Mouse (Mus musculus): Measurements from ENCODE around the gene Col7a1. TPM values are rescaled to one million over a fixed set of nuclear protein-coding genes. Genes with fewer than 3 reads are reported as not detected.

Gene Col7a1
- polyA plus RNA-seq, 1 experiment: 48.8 TPM

DNA sequence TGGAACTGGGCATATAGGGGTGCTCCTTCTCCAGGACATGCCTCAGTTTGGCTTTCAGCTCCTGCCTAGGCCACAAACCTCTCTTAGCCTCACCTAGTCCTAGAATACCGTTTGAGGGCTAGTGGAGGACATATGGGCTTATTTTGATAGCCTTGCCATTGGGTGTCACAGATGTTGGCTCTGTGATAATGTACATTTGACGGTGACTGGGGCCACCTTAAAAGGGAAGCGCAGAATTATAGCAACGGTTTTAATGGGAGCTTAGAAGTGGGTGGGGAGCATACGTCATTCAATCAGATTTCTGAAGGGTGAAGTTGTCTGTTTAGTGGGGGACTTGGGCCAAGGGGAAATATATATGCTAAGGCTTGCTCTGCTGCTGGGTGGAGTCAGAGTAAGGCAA, 7.8 kb upstream of the Col7a1 start:
- peaks cover 14% of the 10 kb centered on the region for H3K4me1 ChIP-seq (ENCODE audit: control insufficient read depth, insufficient read depth, low read length)
- no peak overlapping the region for H3K27ac ChIP-seq (ENCODE audit: insufficient read depth, low read length)
- no peak for TF ChIP-seq POLR2A (IDR thresholded peaks at IDR 0.05; ENCODE audit: low read depth, low read length)
- no peak for TF ChIP-seq CTCF (IDR thresholded peaks at IDR 0.05; ENCODE audit: borderline replicate concordance, insufficient read depth, low read length)
- no peak overlapping the region for H3K4me3 ChIP-seq (ENCODE audit: insufficient read depth, low read length)

DNA sequence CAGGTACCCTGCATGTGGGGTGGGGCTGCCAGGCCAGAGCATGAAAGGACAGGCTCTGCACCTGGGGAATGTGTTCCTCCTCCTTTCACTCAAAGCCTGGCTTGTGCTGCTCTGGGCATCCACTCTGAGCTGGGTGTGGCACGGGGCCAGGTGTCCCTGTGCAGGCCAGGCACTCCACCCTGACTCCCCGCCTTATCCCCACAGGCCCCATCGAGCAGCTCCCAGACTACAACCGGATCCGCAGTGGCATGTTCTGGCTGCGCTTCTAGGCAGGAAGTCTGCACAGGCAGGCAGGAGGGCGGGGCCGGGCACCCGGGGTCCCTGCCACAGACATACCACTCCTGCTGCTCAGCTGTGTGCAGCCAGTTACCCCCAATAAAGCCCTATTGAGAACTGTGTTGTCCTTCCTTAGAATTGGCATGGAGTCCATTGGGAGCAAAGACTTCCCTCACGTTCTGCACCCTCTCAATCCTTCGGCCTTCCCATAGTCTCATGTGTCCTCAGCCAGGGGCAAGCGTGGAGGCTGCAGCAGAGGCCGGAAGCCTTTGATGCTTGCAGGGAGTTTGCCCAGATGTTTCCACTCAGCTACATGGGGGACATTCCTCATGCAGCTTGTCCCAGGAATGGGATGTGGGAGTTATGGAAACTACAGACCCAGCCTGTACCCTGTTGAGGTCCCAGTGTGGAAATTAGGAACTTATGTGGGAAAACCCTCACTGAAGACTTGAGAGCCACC, 4.0 kb upstream of the Col7a1 start:
- Histone ChIP-seq H3K27ac (ENCODE audit: insufficient read depth, low read length) (peak overlapping the region; percentile 95), H3K4me3 (ENCODE audit: insufficient read depth, low read length) (no peak overlapping the region), H3K4me1 (ENCODE audit: control insufficient read depth, insufficient read depth, low read length) (peaks cover 24% of the 10 kb centered on the region)
- TF ChIP-seq CTCF (IDR thresholded peaks at IDR 0.05; ENCODE audit: borderline replicate concordance, insufficient read depth, low read length): no peak
- no peak for TF ChIP-seq POLR2A (IDR thresholded peaks at IDR 0.05; ENCODE audit: low read depth, low read length)

DNA sequence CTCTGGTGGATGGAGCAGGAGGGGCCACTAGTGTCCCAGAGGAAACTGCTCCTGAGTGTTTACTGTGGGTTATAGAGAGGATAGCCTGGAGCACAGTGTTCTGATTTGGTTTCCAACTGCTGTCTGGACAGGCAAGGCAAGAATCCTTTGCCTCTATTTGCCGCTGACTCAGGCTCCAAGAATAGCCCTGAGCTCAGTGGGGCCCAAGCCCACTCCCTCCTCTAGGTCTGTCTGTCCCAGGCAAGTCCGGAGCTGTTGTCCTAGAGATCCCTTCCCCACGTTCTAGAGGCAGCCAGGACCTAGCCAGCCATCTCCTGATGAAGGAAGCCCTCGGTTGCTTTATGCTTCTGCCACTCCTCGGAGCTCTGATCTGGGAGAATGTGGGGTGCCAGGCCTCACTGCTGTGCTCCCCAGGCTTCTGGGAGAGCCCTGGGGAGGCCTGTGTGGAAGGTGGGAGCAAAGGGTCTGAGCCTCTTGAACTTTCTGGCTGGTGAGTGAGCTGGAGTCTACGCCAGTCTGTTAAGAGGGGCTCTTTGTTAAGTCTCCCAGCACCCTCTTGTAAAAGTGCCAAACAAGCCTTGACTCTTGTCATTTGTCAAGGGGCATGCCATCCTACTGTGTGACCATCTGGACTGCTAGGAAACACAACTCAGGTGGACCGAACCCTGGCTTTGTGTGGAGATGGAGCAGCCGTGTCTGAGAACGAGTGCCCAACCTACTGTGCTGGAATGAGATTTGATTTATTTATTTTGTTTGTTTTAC, 3.2 kb upstream of the Col7a1 start:
- H3K27ac ChIP-seq (ENCODE audit: insufficient read depth, low read length): peak overlapping the region; percentile 95
- H3K4me1 ChIP-seq (ENCODE audit: control insufficient read depth, insufficient read depth, low read length): peaks cover 24% of the 10 kb centered on the region
- no peak overlapping the region for H3K4me3 ChIP-seq (ENCODE audit: insufficient read depth, low read length)
- TF ChIP-seq POLR2A (IDR thresholded peaks at IDR 0.05; ENCODE audit: low read depth, low read length) (no peak), CTCF (IDR thresholded peaks at IDR 0.05; ENCODE audit: borderline replicate concordance, insufficient read depth, low read length) (no peak)

DNA sequence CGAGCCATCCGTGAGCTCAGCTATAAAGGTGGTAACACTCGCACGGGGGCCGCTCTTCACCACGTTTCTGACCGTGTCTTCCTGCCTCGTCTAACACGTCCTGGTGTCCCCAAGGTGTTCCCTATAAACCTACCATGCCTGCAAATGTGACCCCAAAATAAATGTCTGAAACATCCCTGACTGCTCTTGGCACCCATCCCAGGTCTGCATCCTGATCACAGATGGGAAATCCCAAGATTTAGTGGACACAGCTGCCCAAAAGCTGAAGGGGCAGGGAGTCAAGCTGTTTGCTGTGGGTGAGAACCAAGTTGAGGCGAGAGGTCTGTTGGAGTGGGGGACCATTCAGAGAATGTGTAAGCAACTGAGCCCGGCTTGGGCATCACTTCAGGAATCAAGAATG, 1.9 kb downstream of the Col7a1 start:
- Histone ChIP-seq H3K4me3 (ENCODE audit: insufficient read depth, low read length) (no peak overlapping the region), H3K27ac (ENCODE audit: insufficient read depth, low read length) (no peak overlapping the region), H3K4me1 (ENCODE audit: control insufficient read depth, insufficient read depth, low read length) (peaks cover 14% of the 10 kb centered on the region)
- no peak for TF ChIP-seq POLR2A (IDR thresholded peaks at IDR 0.05; ENCODE audit: low read depth, low read length)
- TF ChIP-seq CTCF (IDR thresholded peaks at IDR 0.05; ENCODE audit: borderline replicate concordance, insufficient read depth, low read length): no peak

DNA sequence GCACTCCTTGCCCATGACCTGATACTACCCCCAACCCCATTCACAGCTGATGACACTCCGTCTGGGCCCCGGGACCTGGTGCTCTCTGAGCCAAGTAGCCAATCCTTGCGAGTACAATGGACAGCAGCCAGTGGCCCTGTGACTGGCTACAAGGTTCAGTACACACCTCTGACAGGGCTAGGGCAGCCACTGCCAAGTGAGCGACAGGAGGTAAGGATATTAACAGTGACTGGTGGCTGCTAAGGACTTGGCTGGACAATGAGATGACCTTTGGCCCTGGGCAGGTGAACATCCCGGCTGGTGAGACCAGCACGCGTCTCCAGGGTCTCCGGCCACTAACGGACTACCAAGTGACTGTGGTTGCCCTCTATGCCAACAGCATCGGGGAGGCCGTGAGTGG, 2.5 kb downstream of the Col7a1 start:
- TF ChIP-seq POLR2A (IDR thresholded peaks at IDR 0.05; ENCODE audit: low read depth, low read length) (no peak), CTCF (IDR thresholded peaks at IDR 0.05; ENCODE audit: borderline replicate concordance, insufficient read depth, low read length) (no peak)
- Histone ChIP-seq H3K4me1 (ENCODE audit: control insufficient read depth, insufficient read depth, low read length) (peaks cover 12% of the 10 kb centered on the region), H3K27ac (ENCODE audit: insufficient read depth, low read length) (no peak overlapping the region), H3K4me3 (ENCODE audit: insufficient read depth, low read length) (no peak overlapping the region)

DNA sequence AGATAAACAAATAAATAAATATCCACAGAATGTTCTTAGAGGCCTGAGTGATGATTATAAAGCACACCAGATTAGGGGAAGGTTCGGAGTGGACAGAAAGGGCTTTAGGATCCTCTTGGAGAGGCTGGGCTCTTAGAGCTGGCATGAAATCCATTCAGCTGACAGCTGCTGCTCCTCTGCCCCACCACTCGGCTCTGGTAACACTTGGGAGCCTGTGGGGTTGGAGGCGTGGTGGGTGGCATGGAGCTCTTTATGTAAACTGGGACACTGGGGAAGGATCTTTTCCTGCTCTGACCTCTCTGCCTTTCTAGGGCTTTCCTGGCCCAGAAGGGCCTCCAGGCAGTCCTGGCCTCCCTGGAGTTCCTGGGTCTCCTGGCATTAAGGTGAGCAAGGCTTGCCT, 10.2 kb downstream of the Col7a1 start:
- Histone ChIP-seq H3K4me3 (ENCODE audit: insufficient read depth, low read length) (no peak overlapping the region), H3K27ac (ENCODE audit: insufficient read depth, low read length) (no peak overlapping the region), H3K4me1 (ENCODE audit: control insufficient read depth, insufficient read depth, low read length) (no peaks in the 10 kb centered on the region)
- TF ChIP-seq POLR2A (IDR thresholded peaks at IDR 0.05; ENCODE audit: low read depth, low read length): no peak
- no peak for TF ChIP-seq CTCF (IDR thresholded peaks at IDR 0.05; ENCODE audit: borderline replicate concordance, insufficient read depth, low read length)

DNA sequence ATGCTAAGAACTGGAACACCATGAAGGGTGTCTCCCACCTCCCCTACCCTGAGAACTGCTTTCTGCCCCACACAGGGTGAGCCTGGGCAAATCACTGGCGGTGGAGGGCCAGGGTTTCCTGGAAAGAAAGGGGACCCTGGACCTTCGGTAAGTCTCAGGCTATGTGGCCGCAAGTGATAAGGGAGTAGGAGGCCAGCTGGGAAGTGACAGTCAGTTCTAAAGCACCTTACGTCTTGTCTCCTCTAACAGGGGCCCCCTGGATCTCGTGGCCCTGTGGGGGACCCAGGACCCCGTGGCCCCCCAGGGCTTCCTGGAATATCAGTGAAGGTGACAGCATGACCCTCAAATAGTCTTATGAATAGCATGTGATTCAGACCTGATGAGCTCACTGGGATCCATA, 11.0 kb downstream of the Col7a1 start:
- TF ChIP-seq CTCF (IDR thresholded peaks at IDR 0.05; ENCODE audit: borderline replicate concordance, insufficient read depth, low read length) (no peak), POLR2A (IDR thresholded peaks at IDR 0.05; ENCODE audit: low read depth, low read length) (no peak)
- no peak overlapping the region for H3K4me3 ChIP-seq (ENCODE audit: insufficient read depth, low read length)
- no peak overlapping the region for H3K27ac ChIP-seq (ENCODE audit: insufficient read depth, low read length)
- no peaks in the 10 kb centered on the region for H3K4me1 ChIP-seq (ENCODE audit: control insufficient read depth, insufficient read depth, low read length)

DNA sequence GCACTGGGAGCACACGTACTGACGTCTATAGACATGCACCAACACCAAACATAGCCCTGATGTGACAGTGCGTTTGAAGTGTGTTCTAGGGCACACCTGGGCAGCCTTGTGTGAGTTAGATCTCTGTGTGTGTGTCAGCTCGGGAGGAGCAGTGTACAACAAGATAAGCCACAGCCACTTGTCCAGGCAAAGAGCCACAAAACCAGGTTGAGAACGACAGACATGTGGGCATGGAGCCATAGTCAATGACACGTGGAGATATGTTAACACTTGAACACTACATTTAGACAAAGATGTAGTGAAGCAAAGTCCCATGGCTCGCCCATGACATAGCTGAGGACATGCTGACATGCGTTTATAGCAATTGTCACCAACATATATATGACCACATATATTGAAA, 17.2 kb downstream of the Col7a1 start:
- Histone ChIP-seq H3K4me3 (ENCODE audit: insufficient read depth, low read length) (no peak overlapping the region), H3K4me1 (ENCODE audit: control insufficient read depth, insufficient read depth, low read length) (no peaks in the 10 kb centered on the region), H3K27ac (ENCODE audit: insufficient read depth, low read length) (no peak overlapping the region)
- no peak for TF ChIP-seq POLR2A (IDR thresholded peaks at IDR 0.05; ENCODE audit: low read depth, low read length)
- TF ChIP-seq CTCF (IDR thresholded peaks at IDR 0.05; ENCODE audit: borderline replicate concordance, insufficient read depth, low read length): no peak

DNA sequence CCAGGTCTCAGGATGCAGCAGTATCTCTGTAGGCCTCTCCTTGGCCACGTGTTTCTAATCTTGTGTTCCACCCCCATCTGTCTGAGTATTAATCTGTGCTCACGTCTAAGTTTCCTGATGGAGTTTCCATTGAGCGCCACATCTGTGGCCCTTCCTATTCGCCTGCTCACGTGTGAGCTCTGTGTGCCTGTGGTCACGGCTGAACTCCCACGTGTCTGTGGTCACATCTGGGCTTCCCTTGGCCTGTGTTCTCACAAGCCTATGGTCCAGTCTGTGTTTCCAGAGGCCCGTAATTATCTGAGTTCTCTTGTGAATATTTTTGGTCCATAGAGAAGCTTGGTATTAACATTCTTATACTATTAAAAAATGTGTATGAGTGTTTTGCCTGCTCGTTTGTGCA, 23.1 kb downstream of the Col7a1 start:
- H3K4me1 ChIP-seq (ENCODE audit: control insufficient read depth, insufficient read depth, low read length): peaks cover 5% of the 10 kb centered on the region; the same call in 1 of the 2 replicates
- H3K27ac ChIP-seq (ENCODE audit: insufficient read depth, low read length): peak overlapping the region; percentile 15; the same call in 1 of the 2 replicates
- no peak for TF ChIP-seq POLR2A (IDR thresholded peaks at IDR 0.05; ENCODE audit: low read depth, low read length)
- H3K4me3 ChIP-seq (ENCODE audit: insufficient read depth, low read length): no peak overlapping the region

DNA sequence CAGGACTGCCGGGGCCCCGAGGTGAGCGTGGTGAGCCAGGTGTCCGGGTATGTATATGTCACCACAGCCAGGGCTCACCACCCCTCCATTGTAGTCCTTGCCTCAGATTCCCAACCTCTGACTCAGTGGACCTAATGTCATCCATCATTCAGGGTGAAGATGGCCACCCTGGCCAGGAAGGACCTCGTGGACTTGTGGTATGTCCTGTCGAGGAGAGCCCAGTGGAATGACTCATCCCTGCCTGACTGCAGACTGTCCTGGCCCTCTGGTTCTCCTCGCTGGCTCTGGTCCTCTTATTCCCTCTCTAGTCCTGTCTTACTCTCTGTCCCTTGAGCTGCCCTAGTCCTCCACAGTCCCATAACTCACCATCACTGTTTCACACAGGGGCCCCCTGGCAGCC, 24.6 kb downstream of the Col7a1 start:
- no peak for TF ChIP-seq CTCF (IDR thresholded peaks at IDR 0.05; ENCODE audit: borderline replicate concordance, insufficient read depth, low read length)
- TF ChIP-seq POLR2A (IDR thresholded peaks at IDR 0.05; ENCODE audit: low read depth, low read length): no peak
- Histone ChIP-seq H3K4me1 (ENCODE audit: control insufficient read depth, insufficient read depth, low read length) (peaks cover 14% of the 10 kb centered on the region), H3K27ac (ENCODE audit: insufficient read depth, low read length) (peak overlapping the region; percentile 63), H3K4me3 (ENCODE audit: insufficient read depth, low read length) (no peak overlapping the region)
